Mouse (Mus musculus): ENCODE results near the gene H6pd.

DNA sequence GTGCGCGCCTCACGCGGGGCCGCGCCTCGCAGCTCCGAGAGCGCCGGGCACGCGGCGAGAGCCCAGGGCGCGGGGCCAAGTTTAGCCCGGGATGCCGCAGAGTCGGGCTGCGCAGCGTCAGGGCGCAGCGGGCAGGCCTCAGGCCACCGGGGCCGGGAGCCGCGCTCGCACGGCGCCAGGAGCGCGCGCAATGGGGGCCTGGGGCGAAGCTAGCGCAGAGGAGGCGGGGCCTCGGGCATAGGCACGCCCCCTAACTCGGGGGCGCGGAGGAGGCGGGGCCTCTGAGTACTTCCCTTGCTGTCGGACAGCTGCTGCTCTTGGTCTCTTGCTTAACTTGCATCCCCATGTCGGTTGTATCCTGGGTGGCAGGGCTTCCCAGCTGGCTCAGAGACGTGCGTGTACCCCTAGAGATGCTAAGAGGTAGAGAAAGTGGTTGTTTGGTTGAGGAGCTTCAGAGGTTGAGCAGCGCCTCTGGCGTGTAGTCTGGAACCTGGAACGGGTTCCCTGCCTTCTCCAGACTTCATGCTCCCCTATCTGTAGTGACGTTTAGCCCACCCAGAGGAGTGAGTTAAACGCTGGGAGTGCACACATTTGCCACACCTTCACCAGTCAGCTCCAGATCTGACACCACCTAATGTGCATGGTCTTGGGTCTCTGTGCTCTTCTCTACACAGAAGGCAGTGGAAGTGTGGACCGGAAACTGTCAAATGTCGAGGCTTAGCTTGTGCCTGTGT, at the start of gene H6pd:
- TF ChIP-seq EP300 (IDR thresholded peaks at IDR 0.05; ENCODE audit: low read depth) (no peak), CTCF (IDR thresholded peaks at IDR 0.05; ENCODE audit: low read depth) (no peak)

All from heart, postnatal 0 days (tissue).